Mouse (Mus musculus): Measurements from ENCODE around the gene Ppm1n. TPM values are rescaled to one million over a fixed set of nuclear protein-coding genes. Genes with fewer than 3 reads are reported as not detected.

Ppm1n gene
- polyA plus RNA-seq, 1 experiment from 2014 or later = not detected

- Histone ChIP-seq H3K4me3 (ENCODE audit: low read depth, low read length) (peak overlapping the region; percentile 23; the same call in 1 of the 2 replicates), H3K9ac (replicated peaks; ENCODE audit: low read depth) (no peak overlapping the region), H3K27me3 (replicated peaks; ENCODE audit: insufficient read depth, low read length) (no peaks in the 10 kb centered on the region), H3K4me1 (ENCODE audit: insufficient read depth, low read depth, low read length) (no peaks in the 10 kb centered on the region), H3K9me3 (ENCODE audit: low read length) (no peaks in the 10 kb centered on the region), H3K27ac (ENCODE audit: low read length) (no peak overlapping the region), H3K36me3 (ENCODE audit: insufficient read depth, low read length) (no peaks in the 10 kb centered on the region), H3K4me2 (replicated peaks; ENCODE audit: low read depth, low read length) (peak overlapping the region; percentile 49)
- TF ChIP-seq EP300 (IDR thresholded peaks at IDR 0.05) (no peak), CTCF (IDR thresholded peaks at IDR 0.05) (peak; percentile 94)
- ATAC-seq = peak; percentile 86
- peak; percentile 94 for DNase-seq (ENCODE audit: low spot score)
- 10% methylated on average over 21 of the region's 22 CpGs for WGBS
Observed at GRCm38 (mm10) chr7:19295503-19296185, 15.8 kb upstream of the Ppm1n start.

- no peak for TF ChIP-seq CTCF (IDR thresholded peaks at IDR 0.05)
- TF ChIP-seq EP300 (IDR thresholded peaks at IDR 0.05) = no peak
- peak overlapping the region; percentile 37 for H3K9ac ChIP-seq (replicated peaks; ENCODE audit: low read depth)
- peak overlapping the region; percentile 58 for H3K27ac ChIP-seq (ENCODE audit: low read length)
- peak overlapping the region; percentile 45 for H3K4me3 ChIP-seq (ENCODE audit: low read depth, low read length)
- no peaks in the 10 kb centered on the region for H3K36me3 ChIP-seq (ENCODE audit: insufficient read depth, low read length)
- DNase-seq (ENCODE audit: low spot score) (peak; percentile 53), ATAC-seq (peak; percentile 61)
- under 1% methylated on average over 20 of the region's 20 CpGs for WGBS
- H3K4me1 ChIP-seq (ENCODE audit: insufficient read depth, low read depth, low read length) = no peaks in the 10 kb centered on the region
- no peaks in the 10 kb centered on the region for H3K27me3 ChIP-seq (replicated peaks; ENCODE audit: insufficient read depth, low read length)
- no peaks in the 10 kb centered on the region for H3K9me3 ChIP-seq (ENCODE audit: low read length)
- H3K4me2 ChIP-seq (replicated peaks; ENCODE audit: low read depth, low read length) = peak overlapping the region; percentile 57
Observed at GRCm38 (mm10) chr7:19290969-19291596, 11.2 kb upstream of the Ppm1n start.

GRCm38 (mm10) chr7:19284763-19285162, 4.9 kb upstream of the Ppm1n start:
- H3K27ac ChIP-seq (ENCODE audit: low read length) = no peak overlapping the region
- TF ChIP-seq EP300 (IDR thresholded peaks at IDR 0.05) (no peak), CTCF (IDR thresholded peaks at IDR 0.05) (peak; percentile 87)
- no peaks in the 10 kb centered on the region for H3K36me3 ChIP-seq (ENCODE audit: insufficient read depth, low read length)
- H3K27me3 ChIP-seq (replicated peaks; ENCODE audit: insufficient read depth, low read length) = peaks cover 29% of the 10 kb centered on the region
- DNase-seq (ENCODE audit: low spot score) = peak; percentile 39
- no peaks in the 10 kb centered on the region for H3K4me1 ChIP-seq (ENCODE audit: insufficient read depth, low read depth, low read length)
- no peak for ATAC-seq
- no peak overlapping the region for H3K4me2 ChIP-seq (replicated peaks; ENCODE audit: low read depth, low read length)
- no peak overlapping the region for H3K9ac ChIP-seq (replicated peaks; ENCODE audit: low read depth)
- no peaks in the 10 kb centered on the region for H3K9me3 ChIP-seq (ENCODE audit: low read length)
- no peak overlapping the region for H3K4me3 ChIP-seq (ENCODE audit: low read depth, low read length)
- 22% methylated on average over 4 of the region's 4 CpGs for WGBS

- DNase-seq (ENCODE audit: low spot score) = no peak
- 39% methylated on average over 14 of the region's 14 CpGs for WGBS
- H3K4me2 ChIP-seq (replicated peaks; ENCODE audit: low read depth, low read length) = no peak overlapping the region
- ATAC-seq = no peak
- no peak overlapping the region for H3K4me3 ChIP-seq (ENCODE audit: low read depth, low read length)
- H3K27ac ChIP-seq (ENCODE audit: low read length) = no peak overlapping the region
- no peak overlapping the region for H3K9ac ChIP-seq (replicated peaks; ENCODE audit: low read depth)
- no peaks in the 10 kb centered on the region; the same call in 1 of the 2 replicates for H3K4me1 ChIP-seq (ENCODE audit: insufficient read depth, low read depth, low read length)
- H3K27me3 ChIP-seq (replicated peaks; ENCODE audit: insufficient read depth, low read length) = peaks cover 42% of the 10 kb centered on the region
- no peaks in the 10 kb centered on the region for H3K9me3 ChIP-seq (ENCODE audit: low read length)
- no peaks in the 10 kb centered on the region for H3K36me3 ChIP-seq (ENCODE audit: insufficient read depth, low read length)
- TF ChIP-seq EP300 (IDR thresholded peaks at IDR 0.05) (no peak), CTCF (IDR thresholded peaks at IDR 0.05) (no peak)
Observed at GRCm38 (mm10) chr7:19283406-19283804, 3.5 kb upstream of the Ppm1n start.

- under 1% methylated on average over 24 of the region's 35 CpGs for WGBS
- no peak for TF ChIP-seq EP300 (IDR thresholded peaks at IDR 0.05)
- TF ChIP-seq CTCF (IDR thresholded peaks at IDR 0.05) = no peak
- peaks cover 47% of the 10 kb centered on the region for H3K27me3 ChIP-seq (replicated peaks; ENCODE audit: insufficient read depth, low read length)
- H3K9me3 ChIP-seq (ENCODE audit: low read length) = no peaks in the 10 kb centered on the region
- H3K27ac ChIP-seq (ENCODE audit: low read length) = no peak overlapping the region
- no peaks in the 10 kb centered on the region for H3K36me3 ChIP-seq (ENCODE audit: insufficient read depth, low read length)
- H3K4me1 ChIP-seq (ENCODE audit: insufficient read depth, low read depth, low read length) = no peaks in the 10 kb centered on the region; the same call in 1 of the 2 replicates
- peak overlapping the region; percentile 43 for H3K4me3 ChIP-seq (ENCODE audit: low read depth, low read length)
- peak; percentile 67 for DNase-seq (ENCODE audit: low spot score)
- peak overlapping the region; percentile 89 for H3K4me2 ChIP-seq (replicated peaks; ENCODE audit: low read depth, low read length)
- no peak overlapping the region for H3K9ac ChIP-seq (replicated peaks; ENCODE audit: low read depth)
- peak; percentile 80 for ATAC-seq
Observed at GRCm38 (mm10) chr7:19282791-19283405, 3.0 kb upstream of the Ppm1n start.

- ATAC-seq (peak; percentile 89), DNase-seq (ENCODE audit: low spot score) (peak; percentile 81)
- WGBS = under 1% methylated on average over 24 of the region's 37 CpGs
- Histone ChIP-seq H3K4me2 (replicated peaks; ENCODE audit: low read depth, low read length) (peak within 1 kb of the TSS; percentile 89), H3K36me3 (ENCODE audit: insufficient read depth, low read length) (no peaks in the 10 kb centered on the region), H3K9me3 (ENCODE audit: low read length) (no peaks in the 10 kb centered on the region), H3K27me3 (replicated peaks; ENCODE audit: insufficient read depth, low read length) (peaks cover 50% of the 10 kb centered on the region), H3K9ac (replicated peaks; ENCODE audit: low read depth) (no peak within 1 kb of the TSS), H3K4me1 (ENCODE audit: insufficient read depth, low read depth, low read length) (no peaks in the 10 kb centered on the region; the same call in 1 of the 2 replicates), H3K27ac (ENCODE audit: low read length) (no peak within 1 kb of the TSS), H3K4me3 (ENCODE audit: low read depth, low read length) (peak within 1 kb of the TSS; percentile 43)
- TF ChIP-seq CTCF (IDR thresholded peaks at IDR 0.05) = no peak
- TF ChIP-seq EP300 (IDR thresholded peaks at IDR 0.05) = no peak
Observed at GRCm38 (mm10) chr7:19282385-19282784, 2.5 kb upstream of the Ppm1n start, which contains the start of gene Rtn2. TSS of gene Rtn2 (plus strand) at chr7:19282624.
